ENCODE assay signal across 8 mouse cellular contexts in genomic region chr6:124915942-124916694, GRCm38 (mm10). TPM values are rescaled to one million over a fixed set of nuclear protein-coding genes. Genes with fewer than 3 reads are reported as not detected.
DNase-seq lines count a peak whose midpoint lies in the region; ATAC-seq and TF ChIP-seq lines count a peak whose summit lies in the region.

No protein-coding gene starts in this region.

- no peak for TF ChIP-seq CTCF in lung, embryonic 14.5 days (IDR thresholded peaks at IDR 0.05; ENCODE audit: low read depth)
- no peak for TF ChIP-seq CTCF in cortical plate, adult 2 months (IDR thresholded peaks at IDR 0.05; ENCODE audit: extremely low read depth, insufficient read depth, low read length)

- H3K36me3 ChIP-seq in lung, embryonic 14.5 days (ENCODE audit: insufficient read depth) = peaks cover 27% of the 10 kb centered on the region
- H3K36me3 ChIP-seq in heart, embryonic 16.5 days (ENCODE audit: control insufficient read depth, insufficient read depth) = peaks cover 22% of the 10 kb centered on the region
- peaks cover 20% of the 10 kb centered on the region; the same call in 1 of the 2 replicates for H3K36me3 ChIP-seq in macrophage (ENCODE audit: inconsistent target)

- H3K79me2 ChIP-seq in macrophage (ENCODE audit: inconsistent target) = peaks cover 25% of the 10 kb centered on the region

- peak overlapping the region; percentile 100 for H3K4me2 ChIP-seq in lung, embryonic 14.5 days
- H3K4me2 ChIP-seq in heart, embryonic 16.5 days (ENCODE audit: low read depth, low read length) = peak overlapping the region; percentile 98

- no peak for ATAC-seq in lung, embryonic 14.5 days (ENCODE audit: insufficient read depth)
- no peak for ATAC-seq in heart, embryonic 16.5 days (replicated peaks; ENCODE audit: extremely low read depth, insufficient read depth, low FRiP score)

- TF ChIP-seq POLR2A in cortical plate, adult 2 months (IDR thresholded peaks at IDR 0.05; ENCODE audit: extremely low read depth, insufficient read depth, low read length) = peak; percentile 63

- peak; percentile 38 for DNase-seq in lung, embryonic 14.5 days
- DNase-seq in lung, postnatal 14 days = no peak
- DNase-seq in layer of hippocampus, adult 18-20 months (ENCODE audit: low spot score in 2 of 2) = peak; percentile 58 to 77
- peak; percentile 47 for DNase-seq in thymus, postnatal 0 days (ENCODE audit: low spot score)
- DNase-seq in urinary bladder, postnatal 10 days (ENCODE audit: low spot score) = no peak

- 4% methylated on average over 12 of the region's 12 CpGs for WGBS in lung, embryonic 14.5 days
- WGBS in heart, embryonic 16.5 days = 5% methylated on average over 12 of the region's 12 CpGs
- WGBS in macrophage (ENCODE audit: missing documents) = 47% methylated on average over 9 of the region's 12 CpGs

- peaks cover 18% of the 10 kb centered on the region for H3K4me1 ChIP-seq in lung, embryonic 14.5 days (ENCODE audit: insufficient read depth)
- H3K4me1 ChIP-seq in cortical plate, adult 2 months (ENCODE audit: control insufficient read depth, insufficient read depth, low read length) = peaks cover 3% of the 10 kb centered on the region
- H3K4me1 ChIP-seq in heart, embryonic 16.5 days (ENCODE audit: control insufficient read depth, insufficient read depth, low read length) = peaks cover 50% of the 10 kb centered on the region

- H3K27ac ChIP-seq in lung, embryonic 14.5 days (ENCODE audit: low read depth) = peak overlapping the region; percentile 100; the same call in 1 of the 2 replicates
- peak overlapping the region; percentile 33 for H3K27ac ChIP-seq in cortical plate, adult 2 months (ENCODE audit: insufficient read depth, low read length)
- peak overlapping the region; percentile 100 for H3K27ac ChIP-seq in heart, embryonic 16.5 days (ENCODE audit: low read length)
- peak overlapping the region; percentile 57 for H3K27ac ChIP-seq in macrophage

- H3K27me3 ChIP-seq in lung, embryonic 14.5 days (ENCODE audit: insufficient read depth, low read length) = no peaks in the 10 kb centered on the region
- H3K27me3 ChIP-seq in heart, embryonic 16.5 days (ENCODE audit: control insufficient read depth, insufficient read depth, low read length) = no peaks in the 10 kb centered on the region

- H3K9me3 ChIP-seq in lung, embryonic 14.5 days (ENCODE audit: low read depth, low read length) = no peaks in the 10 kb centered on the region
- H3K9me3 ChIP-seq in heart, embryonic 16.5 days (replicated peaks; ENCODE audit: control insufficient read depth, low read length) = no peaks in the 10 kb centered on the region

- peak overlapping the region; percentile 88 for H3K4me3 ChIP-seq in lung, embryonic 14.5 days (ENCODE audit: low read depth, low read length)
- peak overlapping the region; percentile 55 for H3K4me3 ChIP-seq in cortical plate, adult 2 months (ENCODE audit: insufficient read depth, low read length)
- peak overlapping the region; percentile 92 for H3K4me3 ChIP-seq in heart, embryonic 16.5 days (ENCODE audit: low read length)
- H3K4me3 ChIP-seq in macrophage (ENCODE audit: inconsistent target) = peak overlapping the region; percentile 78

- H3K9ac ChIP-seq in lung, embryonic 14.5 days = peak overlapping the region; percentile 98
- H3K9ac ChIP-seq in heart, embryonic 16.5 days (ENCODE audit: low read length) = peak overlapping the region; percentile 100

RNA-seq across cellular contexts. Expression of gene Ptms, which starts 3.8 kb away (rescaled TPM):
- 377 and 442 TPM in 2 replicates for polyA plus RNA-seq in lung, embryonic 14.5 days (2014; fragmentation: Nextera tagmentation; extraction: Ambion mirVana)
- polyA plus RNA-seq in cortical plate, adult 2 months (2012; rRNA removed) = 1,375 and 1,380 TPM in 2 replicates
- 203 and 265 TPM in 2 replicates for polyA plus RNA-seq in heart, embryonic 16.5 days (2015; fragmentation: Nextera tagmentation; extraction: Ambion mirVana)
- total RNA-seq in layer of hippocampus, adult 18-20 months (2021) = 1,000 to 10,000 TPM; 1,033 to 1,052 TPM
- 100 to 1,000 TPM in 24 of 26 experiments, 10 to 100 TPM in 2; 64.6 to 536 (median 324) TPM for total RNA-seq in macrophage (2018; cell fraction: chromatin; rRNA removed)
- total RNA-seq in macrophage (2018; cell fraction: cytosol; rRNA removed) = 1,000 to 10,000 TPM; 1,151 to 2,439 (median 1,695) TPM
- 1,000 to 10,000 TPM in 7 of 26 experiments, 100 to 1,000 TPM in 19; 360 to 1,431 (median 727) TPM for total RNA-seq in macrophage (2018; cell fraction: nucleus; rRNA removed)
- polyA plus RNA-seq in macrophage (2018) = 540 to 1,227 TPM (median 1,212 TPM) in 3 replicates
- 204 and 256 TPM in 2 replicates for polyA plus RNA-seq in thymus, postnatal 0 days (2015; fragmentation: Nextera tagmentation; extraction: Ambion mirVana)

RNA-seq across cellular contexts. Expression of gene Lag3, which starts 4.6 kb away (rescaled TPM):
- polyA plus RNA-seq in lung, embryonic 14.5 days (2014; fragmentation: Nextera tagmentation; extraction: Ambion mirVana) = 1.4 and 2.2 TPM in 2 replicates
- 5.1 and 6.5 TPM in 2 replicates for polyA plus RNA-seq in cortical plate, adult 2 months (2012; rRNA removed)
- polyA plus RNA-seq in heart, embryonic 16.5 days (2015; fragmentation: Nextera tagmentation; extraction: Ambion mirVana) = 1.1 and 1.7 TPM in 2 replicates
- total RNA-seq in layer of hippocampus, adult 18-20 months (2021) = 1 to 10 TPM; 2.6 to 3.6 TPM
- total RNA-seq in macrophage (2018; cell fraction: chromatin; rRNA removed) = 10 to 100 TPM in 4 of 26 experiments, 1 to 10 TPM in 22; 1.3 to 20.8 (median 4.7) TPM
- total RNA-seq in macrophage (2018; cell fraction: cytosol; rRNA removed) = 1 to 10 TPM in 25 of 26 experiments, under 1 TPM in 1; 0.95 to 8.6 (median 2.9) TPM
- total RNA-seq in macrophage (2018; cell fraction: nucleus; rRNA removed) = 10 to 100 TPM in 15 of 26 experiments, 1 to 10 TPM in 11; 2.1 to 34.0 (median 11.5) TPM
- 1.5 to 1.8 TPM (median 1.5 TPM) in 3 replicates for polyA plus RNA-seq in macrophage (2018)
- 5.5 and 6.1 TPM in 2 replicates for polyA plus RNA-seq in thymus, postnatal 0 days (2015; fragmentation: Nextera tagmentation; extraction: Ambion mirVana)

RNA-seq across cellular contexts. Expression of gene Mlf2, which starts 15.1 kb away (rescaled TPM):
- polyA plus RNA-seq in lung, embryonic 14.5 days (2014; fragmentation: Nextera tagmentation; extraction: Ambion mirVana) = 390 and 401 TPM in 2 replicates
- 732 and 737 TPM in 2 replicates for polyA plus RNA-seq in cortical plate, adult 2 months (2012; rRNA removed)
- polyA plus RNA-seq in heart, embryonic 16.5 days (2015; fragmentation: Nextera tagmentation; extraction: Ambion mirVana) = 387 and 398 TPM in 2 replicates
- total RNA-seq in layer of hippocampus, adult 18-20 months (2021) = 100 to 1,000 TPM; 631 to 670 TPM
- 100 to 1,000 TPM in 3 of 26 experiments, 10 to 100 TPM in 23; 17.4 to 116 (median 64.8) TPM for total RNA-seq in macrophage (2018; cell fraction: chromatin; rRNA removed)
- total RNA-seq in macrophage (2018; cell fraction: cytosol; rRNA removed) = 100 to 1,000 TPM; 202 to 285 (median 260) TPM
- 100 to 1,000 TPM in 15 of 26 experiments, 10 to 100 TPM in 11; 48.2 to 153 (median 112) TPM for total RNA-seq in macrophage (2018; cell fraction: nucleus; rRNA removed)
- 179 to 203 TPM (median 199 TPM) in 3 replicates for polyA plus RNA-seq in macrophage (2018)
- polyA plus RNA-seq in thymus, postnatal 0 days (2015; fragmentation: Nextera tagmentation; extraction: Ambion mirVana) = 267 and 277 TPM in 2 replicates

RNA-seq across cellular contexts. Expression of gene Cd4, which starts 28.1 kb away (rescaled TPM):
- polyA plus RNA-seq in lung, embryonic 14.5 days (2014; fragmentation: Nextera tagmentation; extraction: Ambion mirVana) = 0.11 TPM in 1 of 2 replicates, not detected in the other
- polyA plus RNA-seq in cortical plate, adult 2 months (2012; rRNA removed) = 1.1 and 4.7 TPM in 2 replicates
- 0.25 and 2.1 TPM in 2 replicates for polyA plus RNA-seq in heart, embryonic 16.5 days (2015; fragmentation: Nextera tagmentation; extraction: Ambion mirVana)
- under 1 TPM in 1 of 2 experiments, not detected in 1; 0.25 TPM for total RNA-seq in layer of hippocampus, adult 18-20 months (2021)
- 10 to 100 TPM in 18 of 26 experiments, 1 to 10 TPM in 8; 2.5 to 44.4 (median 21.1) TPM for total RNA-seq in macrophage (2018; cell fraction: chromatin; rRNA removed)
- total RNA-seq in macrophage (2018; cell fraction: cytosol; rRNA removed) = 100 to 1,000 TPM in 2 of 26 experiments, 10 to 100 TPM in 24; 45.5 to 121 (median 68.1) TPM
- 100 to 1,000 TPM in 11 of 26 experiments, 10 to 100 TPM in 15; 14.7 to 155 (median 90.6) TPM for total RNA-seq in macrophage (2018; cell fraction: nucleus; rRNA removed)
- polyA plus RNA-seq in macrophage (2018) = 49.3 to 211 TPM (median 83.5 TPM) in 3 replicates
- 102 TPM in 2 replicates for polyA plus RNA-seq in thymus, postnatal 0 days (2015; fragmentation: Nextera tagmentation; extraction: Ambion mirVana)

RNA-seq across cellular contexts. Expression of gene Cops7a, which starts 49.2 kb away (rescaled TPM):
- 147 and 155 TPM in 2 replicates for polyA plus RNA-seq in lung, embryonic 14.5 days (2014; fragmentation: Nextera tagmentation; extraction: Ambion mirVana)
- polyA plus RNA-seq in cortical plate, adult 2 months (2012; rRNA removed) = 279 and 280 TPM in 2 replicates
- 141 and 145 TPM in 2 replicates for polyA plus RNA-seq in heart, embryonic 16.5 days (2015; fragmentation: Nextera tagmentation; extraction: Ambion mirVana)
- 100 to 1,000 TPM; 154 to 161 TPM for total RNA-seq in layer of hippocampus, adult 18-20 months (2021)
- total RNA-seq in macrophage (2018; cell fraction: chromatin; rRNA removed) = 100 to 1,000 TPM in 1 of 26 experiments, 10 to 100 TPM in 25; 24.7 to 101 (median 50.8) TPM
- 10 to 100 TPM; 33.2 to 68.8 (median 54.0) TPM for total RNA-seq in macrophage (2018; cell fraction: cytosol; rRNA removed)
- 100 to 1,000 TPM in 2 of 26 experiments, 10 to 100 TPM in 24; 30.0 to 119 (median 56.0) TPM for total RNA-seq in macrophage (2018; cell fraction: nucleus; rRNA removed)
- polyA plus RNA-seq in macrophage (2018) = 42.8 to 68.7 TPM (median 51.4 TPM) in 3 replicates
- polyA plus RNA-seq in thymus, postnatal 0 days (2015; fragmentation: Nextera tagmentation; extraction: Ambion mirVana) = 86.0 and 95.5 TPM in 2 replicates

Comparison
In these comparisons a context has a peak if more than half of its experiments do, and no peak if none do; other contexts are left out.
1. DNase-seq: peak in lung, embryonic 14.5 days (single experiment), layer of hippocampus, adult 18-20 months (2 of 2) and thymus, postnatal 0 days (single experiment); none in lung, postnatal 14 days (single experiment) and urinary bladder, postnatal 10 days (single experiment).
2. H3K27ac ChIP-seq: peak in every context shown above with its lines; median percentile 100 in lung, embryonic 14.5 days; 100 in heart, embryonic 16.5 days; 57 in macrophage; 33 in cortical plate, adult 2 months.
3. Peak in every context shown above with its lines, with median percentiles within 50 percentile points of each other: H3K4me3 ChIP-seq.